Mouse (Mus musculus) spleen, embryonic (tissue): ENCODE measurements around the gene Opn1sw.

Experiments used
- CTCF ChIA-PET: fragments of 350-600 bp; sonication (Branson Sonifier 250); formaldehyde crosslinking; loops from one replicate; lab custom pipeline; 2022; lab: Charles Lee

Gene Opn1sw

DNA sequence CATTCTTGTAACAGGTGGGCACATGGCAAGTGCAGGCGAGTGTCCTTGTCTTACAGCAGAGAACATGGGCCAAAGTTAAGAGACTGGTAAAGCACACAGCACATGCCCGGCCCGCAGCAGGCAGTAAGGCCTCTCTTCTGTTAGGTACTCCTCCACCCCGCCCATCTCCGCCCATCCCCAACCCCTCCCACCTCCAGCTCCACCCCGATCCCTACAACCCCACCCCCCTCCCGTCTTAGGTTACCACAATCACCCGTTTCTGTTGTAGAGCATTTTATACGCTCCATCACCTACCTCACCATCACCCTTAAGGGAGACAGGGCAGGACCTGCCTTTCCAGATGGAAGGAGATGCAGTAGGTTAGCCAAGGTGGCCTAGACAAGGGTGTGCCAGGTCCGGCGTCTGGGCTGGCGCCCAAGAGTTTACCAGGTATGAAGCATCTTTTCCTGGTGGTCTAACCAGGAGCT, at the start of gene Opn1sw:
TSS of gene Opn1sw (minus strand) at position 417 of the 467 bp plus-strand sequence.
- CTCF ChIA-PET = no interaction called here

DNA sequence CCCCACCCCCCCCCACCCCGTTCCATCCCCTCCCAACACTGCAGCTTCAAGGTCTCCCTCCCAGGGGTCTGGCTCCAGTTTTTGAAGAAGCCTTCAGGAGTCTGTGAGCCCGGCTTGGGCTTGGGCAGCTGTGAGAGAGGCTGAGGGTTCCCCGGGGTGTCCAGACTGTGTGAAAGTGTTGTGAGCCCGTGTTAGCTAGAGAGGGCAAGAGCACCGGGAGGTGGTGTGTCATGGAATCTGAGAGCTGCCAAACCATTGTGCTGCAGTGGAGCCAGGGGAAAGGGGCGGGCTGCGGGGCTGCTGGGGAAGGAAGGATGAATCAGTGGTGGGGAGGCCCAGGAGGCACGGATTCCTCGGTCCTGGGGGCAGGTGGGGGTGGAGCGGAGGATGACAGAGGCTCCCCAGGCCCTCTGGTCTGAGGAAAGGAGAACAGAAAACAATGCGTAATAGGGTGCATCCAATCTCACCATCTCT, 48.2 kb upstream of the Opn1sw start:
- CTCF ChIA-PET = no interaction called here

DNA sequence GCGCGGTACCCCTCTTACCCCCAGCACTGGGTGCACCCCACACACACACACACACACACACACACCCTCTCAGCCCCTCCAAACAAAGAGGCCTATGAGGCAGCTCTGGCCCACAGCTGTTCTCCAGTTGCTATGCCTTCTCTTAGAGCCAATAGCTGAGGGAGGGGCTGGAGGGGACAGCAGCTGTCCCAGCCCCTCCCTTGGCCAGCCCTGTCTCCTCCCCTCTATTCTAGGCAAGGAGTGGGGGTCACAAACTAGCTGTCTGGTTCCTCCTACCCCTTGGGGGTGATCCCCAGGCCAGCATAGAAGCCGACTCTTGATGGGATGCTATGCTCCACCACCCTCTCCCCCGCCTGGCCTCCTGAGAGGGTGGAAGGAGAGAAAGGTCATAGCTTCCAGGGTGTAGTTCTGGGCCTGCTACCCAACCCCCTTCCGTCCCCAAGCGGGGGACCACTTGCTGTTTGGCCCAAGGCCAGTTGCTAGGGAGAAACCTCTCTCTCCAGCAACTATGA, 47.7 kb upstream of the Opn1sw start:
- CTCF ChIA-PET = no interaction called here

DNA sequence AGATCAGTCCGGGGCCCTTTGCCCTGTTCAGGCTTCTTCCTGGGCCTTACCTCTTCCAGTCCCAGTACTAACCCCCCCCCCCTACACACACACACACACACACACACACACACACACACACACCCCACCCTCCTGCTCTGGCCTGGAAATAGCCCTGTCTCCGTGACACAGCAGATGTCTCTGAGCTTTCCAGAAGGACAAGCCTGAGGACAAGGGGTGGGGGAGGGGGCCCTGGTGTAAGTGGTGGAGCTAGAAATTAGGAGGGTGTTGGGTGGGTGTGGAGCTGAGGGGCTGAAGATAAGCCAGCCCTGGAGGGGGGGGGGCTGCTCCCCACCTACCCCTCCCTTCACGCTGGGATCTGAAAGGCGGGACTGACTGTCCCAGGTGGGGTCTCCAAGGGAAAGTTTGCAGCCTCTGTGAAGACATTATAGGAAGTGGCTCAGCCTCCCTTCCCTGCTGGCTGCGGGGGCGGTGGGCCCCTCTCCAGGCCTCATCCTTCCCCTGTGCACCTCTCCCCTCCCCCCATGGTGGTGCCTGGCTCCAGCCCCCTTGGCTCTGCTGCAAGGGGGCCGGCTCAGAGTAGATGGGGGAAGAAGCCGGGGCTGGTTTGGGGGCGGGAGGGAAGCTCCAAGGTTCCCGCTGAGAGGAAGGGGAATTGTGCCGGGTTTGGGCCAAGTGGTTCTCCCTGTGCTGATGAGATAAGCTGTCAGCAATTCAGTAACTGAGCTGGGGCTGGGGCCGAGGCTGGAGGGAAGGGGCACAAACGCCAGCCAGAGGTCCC, 46.8 kb upstream of the Opn1sw start:
- CTCF ChIA-PET = interaction anchor here (0.6 kb wide), 1 partner anchor 15 kb away, joined by 3 read pairs; no protein-coding TSS in a partner anchor

DNA sequence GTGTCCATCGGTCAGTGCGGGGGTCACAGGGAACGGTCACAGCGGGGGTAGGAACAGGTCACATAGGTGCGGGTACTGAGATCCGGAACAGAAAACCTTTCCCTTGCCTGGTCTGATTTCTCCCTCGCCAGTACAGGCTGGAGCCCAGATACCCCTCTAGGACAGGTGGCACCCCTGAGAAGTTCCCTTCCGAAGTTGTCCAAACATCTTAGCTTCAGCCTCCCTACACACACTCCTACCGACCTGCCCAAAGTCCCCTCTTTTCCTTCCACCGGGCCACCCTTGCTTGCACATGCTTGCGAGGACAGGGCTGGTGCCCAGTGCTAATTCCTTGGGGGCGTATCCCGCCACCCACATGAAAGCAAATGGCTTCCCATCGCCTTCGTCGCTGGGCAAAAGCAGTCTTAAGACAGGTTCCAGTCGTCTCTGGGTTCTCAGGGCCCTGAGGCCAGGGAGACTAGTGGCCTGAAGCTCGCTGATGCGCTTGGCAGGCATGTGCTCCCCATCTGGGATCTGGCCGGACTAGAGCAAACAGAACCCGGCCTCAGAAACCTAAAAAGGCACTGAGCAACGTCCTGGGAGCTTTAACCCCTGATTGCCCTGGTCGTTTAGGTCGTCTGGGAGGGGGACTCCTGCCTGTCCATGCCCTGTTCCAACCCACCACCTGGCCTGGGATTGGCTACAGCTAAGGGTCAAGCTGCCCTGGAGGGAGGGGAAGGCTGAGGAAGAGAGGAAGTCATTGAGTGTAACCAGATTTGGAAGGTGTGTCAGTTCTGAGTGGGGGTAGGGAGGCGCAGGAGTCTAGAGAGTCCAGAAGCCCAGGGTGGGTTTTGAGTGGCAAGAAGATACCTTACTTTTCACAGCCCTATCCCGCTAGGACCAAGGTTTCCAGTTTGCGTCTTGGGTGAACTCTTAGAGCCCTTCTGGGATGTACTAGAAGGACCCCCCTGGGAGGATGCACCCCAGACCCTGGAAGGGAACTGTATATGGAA, 45.8 kb upstream of the Opn1sw start:
- CTCF ChIA-PET = no interaction called here

DNA sequence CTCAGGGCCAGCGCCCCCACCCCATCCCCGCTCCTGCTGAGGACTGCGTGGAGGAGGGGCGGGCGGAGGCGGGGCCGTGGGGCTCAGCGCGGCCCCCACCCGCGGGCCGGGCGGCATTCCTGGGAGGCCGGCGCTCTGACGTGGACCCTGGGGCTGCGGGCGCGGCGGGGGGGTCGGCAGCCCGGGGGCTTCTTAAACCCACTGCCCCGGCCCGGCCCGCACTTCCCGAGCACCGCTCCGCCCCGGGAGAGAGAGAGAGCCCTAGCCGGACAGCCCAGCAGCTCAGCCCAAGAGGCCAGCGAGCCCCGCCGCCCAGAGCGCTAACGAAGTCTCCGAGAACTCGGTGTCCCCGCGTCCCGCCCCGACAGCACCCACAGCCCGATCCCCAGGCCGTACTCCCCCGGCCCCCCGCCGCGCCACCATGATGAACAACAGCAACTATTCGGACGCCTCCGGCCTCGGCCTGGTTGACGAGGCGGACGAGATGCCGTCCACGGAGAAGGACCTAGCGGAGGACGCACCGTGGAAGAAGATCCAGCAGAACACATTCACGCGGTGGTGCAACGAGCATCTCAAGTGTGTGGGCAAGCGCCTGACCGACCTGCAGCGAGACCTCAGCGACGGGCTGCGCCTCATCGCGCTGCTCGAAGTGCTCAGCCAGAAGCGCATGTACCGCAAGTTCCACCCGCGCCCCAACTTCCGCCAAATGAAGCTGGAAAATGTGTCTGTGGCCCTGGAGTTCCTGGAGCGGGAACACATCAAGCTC, 45.0 kb upstream of the Opn1sw start, which contains the start of gene Flnc:
TSS of gene Flnc (plus strand) at position 219 of the 766 bp plus-strand sequence.
- CTCF ChIA-PET = no interaction called here

DNA sequence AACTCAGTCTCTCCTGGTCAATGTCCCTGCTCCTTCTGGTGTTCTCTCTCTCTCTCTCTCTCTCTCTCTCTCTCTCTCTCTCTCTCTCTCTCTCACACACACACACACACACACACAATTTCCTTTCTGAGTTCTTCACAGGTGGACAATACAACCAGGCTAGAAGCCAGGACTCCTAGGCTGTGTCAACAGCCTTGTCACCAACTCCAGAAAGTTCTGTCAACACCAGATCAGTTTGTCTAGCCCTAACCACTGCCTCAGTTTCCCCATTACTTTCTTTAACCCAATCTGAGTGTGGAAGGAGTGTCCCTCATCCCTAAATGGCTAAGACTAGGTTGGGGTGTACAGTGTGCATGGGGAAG, 44.4 kb upstream of the Opn1sw start:
- CTCF ChIA-PET = no interaction called here

DNA sequence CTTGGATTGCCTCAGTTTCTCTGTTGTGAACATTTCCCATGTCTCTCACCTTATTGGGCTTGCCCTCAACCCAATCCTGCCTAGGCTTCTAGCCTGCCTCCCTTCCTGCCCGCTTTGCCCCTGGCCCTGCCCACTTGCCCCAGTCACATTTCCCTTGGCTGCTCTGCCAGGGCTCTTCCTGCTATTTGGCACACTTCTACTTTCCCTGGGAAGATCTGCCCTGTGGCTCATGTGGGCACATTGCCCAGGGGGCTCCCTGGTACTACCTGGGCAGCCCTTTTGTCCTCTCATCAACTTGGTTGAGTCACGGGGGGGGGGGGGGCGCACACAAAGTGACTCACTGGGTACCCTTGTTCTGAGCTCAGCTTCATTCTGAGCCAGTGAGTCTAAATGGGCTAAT, 43.9 kb upstream of the Opn1sw start:
- CTCF ChIA-PET = no interaction called here

DNA sequence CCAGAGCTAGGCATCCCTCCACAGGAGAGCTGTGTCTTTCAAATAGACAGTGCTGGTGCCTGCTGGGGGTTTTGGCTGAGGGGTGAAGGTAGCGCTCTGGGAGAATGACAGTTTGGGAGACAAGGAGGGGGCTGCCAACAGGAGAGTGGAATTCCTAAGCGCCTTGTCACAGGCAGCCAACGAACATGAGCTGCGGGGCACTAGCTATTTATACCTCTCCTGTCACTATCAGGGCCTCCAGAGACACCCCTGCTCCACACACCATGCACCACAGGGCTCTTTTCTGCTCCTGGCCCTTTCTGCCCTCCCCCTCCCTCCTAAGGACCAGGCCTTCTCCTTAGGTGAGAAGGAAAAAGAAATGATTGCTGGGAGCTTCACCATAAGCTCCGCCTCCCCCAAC, 43.2 kb upstream of the Opn1sw start:
- CTCF ChIA-PET = no interaction called here

DNA sequence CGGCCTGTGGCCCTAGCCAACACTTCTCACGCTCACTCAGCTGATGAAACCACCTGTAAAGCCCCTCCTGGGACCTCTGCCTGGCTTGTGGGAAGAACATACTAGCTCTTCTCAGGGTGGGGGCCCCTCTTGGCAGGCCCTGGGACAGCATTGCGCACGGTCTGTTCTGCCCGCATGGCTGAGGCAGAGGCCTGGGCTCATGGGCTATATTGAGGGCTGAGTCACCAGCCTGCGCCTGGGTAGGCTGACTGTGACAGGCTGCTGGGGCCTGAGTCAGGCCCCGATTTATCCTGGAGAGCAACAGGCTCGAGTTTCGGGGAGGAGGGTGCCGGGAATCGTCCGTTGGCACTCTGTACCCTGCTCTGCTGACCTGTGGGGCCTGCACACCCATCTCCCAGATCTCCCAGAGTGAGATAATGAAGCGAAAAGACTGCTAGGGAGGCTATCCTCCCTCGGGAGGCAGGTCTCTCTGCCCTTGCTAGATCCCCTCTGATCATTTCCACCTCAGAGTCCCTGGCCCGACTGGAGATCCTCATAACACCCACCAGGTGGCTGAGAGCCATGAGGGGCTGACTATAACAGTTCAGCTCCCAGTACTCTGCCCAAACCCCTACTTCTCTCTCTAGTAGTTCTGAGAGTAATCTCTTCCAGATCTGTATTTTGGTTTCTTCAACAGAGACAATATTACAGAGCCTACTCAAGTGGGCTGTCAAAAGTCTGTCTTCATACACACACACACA, 42.6 kb upstream of the Opn1sw start:
- CTCF ChIA-PET = no interaction called here

DNA sequence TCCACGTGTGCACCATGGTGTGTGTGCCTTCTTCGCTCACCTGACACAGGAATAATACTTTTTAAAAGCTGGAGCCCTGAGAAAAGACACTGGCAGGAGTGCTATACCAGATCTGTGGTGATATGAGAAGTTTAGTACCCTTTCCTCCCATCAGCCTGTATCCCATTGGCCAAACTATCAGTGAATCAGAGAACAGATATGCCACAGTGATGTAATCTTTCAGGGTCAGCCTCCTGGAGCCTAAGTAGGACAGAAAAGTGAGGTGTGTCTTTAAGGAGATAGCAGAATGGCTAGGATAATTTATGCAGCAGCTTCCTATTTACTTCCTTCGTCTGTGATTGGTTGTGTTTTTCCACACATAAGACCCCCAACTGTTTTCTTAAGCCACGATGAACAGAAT, 39.9 kb upstream of the Opn1sw start:
- CTCF ChIA-PET = no interaction called here

DNA sequence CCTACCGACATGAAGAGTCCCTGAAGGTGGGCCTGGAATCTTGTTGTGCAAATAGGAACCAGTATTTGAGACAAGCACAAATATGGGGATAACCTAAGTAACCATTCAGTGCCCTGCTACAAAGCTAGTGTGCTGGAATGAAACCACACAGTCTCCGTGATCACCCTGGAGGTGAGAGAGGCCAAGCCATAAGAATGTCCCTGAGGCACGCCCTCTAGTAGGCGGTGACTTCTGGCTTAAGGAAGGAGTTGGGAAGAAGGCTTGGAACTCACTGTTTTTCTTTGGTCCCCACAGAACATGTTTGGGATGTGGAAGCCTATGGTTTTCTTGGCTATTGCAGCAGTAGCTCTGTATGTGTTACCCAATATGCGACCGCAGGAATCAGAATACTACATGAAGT, 38.1 kb upstream of the Opn1sw start:
- CTCF ChIA-PET = no interaction called here

DNA sequence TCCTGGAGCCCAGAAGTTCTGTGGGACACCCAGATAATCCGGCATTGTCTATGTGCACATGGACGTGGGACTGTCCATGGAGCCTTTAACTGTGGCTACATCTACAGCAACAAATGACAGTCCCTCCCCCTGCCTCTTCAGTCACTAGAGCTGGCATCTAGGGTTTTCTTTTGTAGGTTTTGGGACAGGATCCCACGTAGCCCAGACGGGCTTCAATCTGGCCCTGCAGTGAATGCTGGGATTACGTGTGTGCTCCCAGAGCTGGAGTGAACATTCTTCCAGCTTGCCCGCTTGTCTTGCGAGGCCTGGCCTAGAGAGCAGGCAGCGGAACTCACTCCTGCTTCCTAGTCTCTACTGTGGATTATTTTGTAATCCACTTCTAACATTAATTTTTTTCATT, 36.9 kb upstream of the Opn1sw start:
- CTCF ChIA-PET = interaction anchor here (0.6 kb wide), 1 partner anchor 201 kb away, joined by 3 read pairs; no protein-coding TSS in a partner anchor

DNA sequence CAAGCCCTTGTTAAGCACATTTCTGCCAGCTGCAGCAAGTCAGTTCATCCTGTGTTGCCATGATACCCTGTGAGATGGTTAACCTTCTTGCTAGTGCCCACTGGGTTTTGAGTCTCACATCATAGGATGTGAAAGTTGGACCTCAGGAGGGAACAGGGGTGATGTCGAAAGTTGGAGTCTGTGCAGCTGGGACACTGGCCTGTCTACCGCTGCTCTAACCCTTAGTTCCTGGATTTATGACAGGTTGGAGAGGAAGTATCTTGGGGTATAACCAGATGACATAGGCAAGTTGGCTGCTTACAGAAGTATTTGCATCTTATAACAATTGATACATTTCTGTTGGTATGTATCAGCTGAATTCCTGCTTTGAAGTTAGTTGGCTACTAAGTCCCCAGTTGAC, 32.3 kb upstream of the Opn1sw start:
- CTCF ChIA-PET = no interaction called here

DNA sequence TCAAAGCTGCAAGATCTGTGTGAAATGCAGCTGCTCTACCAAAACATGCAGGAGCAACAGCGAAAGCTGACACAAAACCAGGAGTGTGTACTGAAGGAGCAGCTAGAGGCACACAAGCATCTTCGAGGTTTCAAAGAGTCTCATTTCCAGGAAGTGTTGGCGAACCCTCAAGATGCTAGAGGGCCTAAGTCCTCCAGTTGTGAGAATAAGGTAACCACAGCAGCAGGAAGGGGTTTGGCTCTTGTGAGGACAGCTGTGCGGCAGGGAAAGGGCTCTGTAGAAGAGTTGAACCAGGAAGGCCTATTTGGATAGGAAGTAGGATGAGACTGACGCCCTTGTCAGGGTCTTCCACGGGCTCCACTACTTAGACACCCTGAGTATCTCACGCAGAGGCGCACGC, 27.2 kb upstream of the Opn1sw start:
- CTCF ChIA-PET = interaction anchor here (0.6 kb wide), 1 partner anchor 1543 kb away, joined by 3 read pairs; the partner anchor contains the start of gene Klf14

DNA sequence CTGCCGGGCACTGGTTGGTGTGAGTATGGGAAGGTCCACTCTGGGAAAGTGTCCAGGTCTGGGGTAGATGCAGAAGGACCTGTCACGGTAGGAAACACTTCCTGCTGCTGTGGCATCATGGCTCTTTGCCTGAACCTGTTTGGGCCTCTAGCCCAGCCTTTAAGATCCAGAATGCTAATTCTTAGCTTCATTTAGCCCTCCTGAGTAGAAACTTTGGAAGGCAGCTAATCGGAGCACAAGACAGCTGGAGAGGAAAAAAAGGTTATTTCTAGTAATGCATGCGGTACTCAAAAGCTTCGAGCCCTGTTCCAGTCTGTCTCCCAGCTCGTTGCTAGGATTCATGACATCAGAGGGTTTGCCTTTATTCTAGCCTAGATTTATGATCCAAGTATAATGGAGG, 18.1 kb upstream of the Opn1sw start:
- CTCF ChIA-PET = no interaction called here

DNA sequence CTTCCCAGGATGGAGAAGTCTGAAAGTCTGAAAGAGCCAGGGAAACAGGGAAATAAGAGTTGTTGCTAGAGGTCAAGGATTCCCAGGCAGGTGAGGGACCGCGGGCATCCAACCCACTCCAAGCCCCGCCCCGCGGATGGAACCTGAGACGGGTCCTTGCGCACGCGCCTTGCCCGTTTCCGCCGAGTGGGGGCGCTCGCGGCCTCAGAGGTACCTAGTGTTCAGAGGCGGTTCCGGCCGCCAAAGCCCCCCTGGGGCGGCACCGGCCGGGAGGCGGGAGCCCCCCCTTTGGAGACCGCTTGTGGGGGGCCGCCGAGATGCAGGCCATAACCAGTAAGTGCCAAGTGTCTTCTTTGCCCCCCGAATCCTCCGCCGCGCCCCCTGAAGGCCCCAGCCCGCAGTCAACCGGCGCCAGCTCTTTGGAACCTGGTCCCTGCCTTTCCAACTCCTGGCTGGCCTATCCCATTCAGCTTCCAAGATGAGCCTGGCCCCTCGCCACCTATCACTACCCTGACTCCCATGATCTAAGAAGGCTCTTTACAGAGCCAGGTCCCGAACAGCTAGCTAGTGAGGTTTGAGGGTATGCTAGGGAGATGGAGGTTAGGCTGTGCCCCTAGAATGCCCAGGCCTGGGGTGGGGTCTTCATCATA, 14.6 kb upstream of the Opn1sw start:
- CTCF ChIA-PET = no interaction called here

DNA sequence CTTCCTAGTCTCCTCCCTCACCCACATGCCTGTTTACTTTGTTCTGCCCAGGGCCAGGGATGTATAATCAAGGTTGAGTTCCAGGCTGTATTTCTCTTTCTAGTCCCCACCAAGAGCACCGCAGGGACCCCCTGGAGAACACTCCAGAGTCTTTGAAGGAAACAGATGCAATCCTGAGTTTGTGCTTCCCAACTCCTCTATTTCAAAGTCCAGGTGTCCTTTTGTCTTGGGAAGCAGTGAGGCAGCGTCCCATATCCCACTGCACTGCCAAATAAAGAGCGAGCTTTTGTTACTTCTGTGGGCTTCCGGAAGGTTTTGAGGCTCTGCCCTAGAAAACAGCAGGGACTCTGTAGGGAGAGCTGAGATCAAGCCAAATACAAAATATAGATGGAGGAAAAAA, 11.6 kb upstream of the Opn1sw start:
- CTCF ChIA-PET = no interaction called here

DNA sequence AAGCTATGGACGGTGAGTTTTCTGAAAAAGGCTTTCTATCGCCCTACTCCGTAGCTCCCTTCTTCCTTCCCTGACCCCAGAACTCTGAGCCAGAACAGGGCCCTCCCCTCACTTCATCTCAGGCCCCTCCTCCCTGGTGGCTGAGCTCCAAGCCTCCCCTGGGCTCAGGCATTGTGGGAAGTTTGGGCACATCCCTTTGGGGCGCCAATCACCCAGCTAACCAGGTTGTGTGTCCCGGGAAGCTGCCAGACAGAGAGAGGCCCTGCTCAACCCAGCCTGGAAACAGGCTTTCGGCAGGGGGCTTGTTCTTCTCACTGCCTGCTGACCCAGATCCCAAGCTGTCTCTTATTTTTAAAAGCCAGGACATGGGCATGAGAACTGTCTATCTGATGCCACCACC, 9.3 kb upstream of the Opn1sw start:
- CTCF ChIA-PET = no interaction called here
